Mouse (Mus musculus) layer of hippocampus, adult 2 months (tissue): ENCODE results near the gene Kat7. TPM values are rescaled to one million over a fixed set of nuclear protein-coding genes. Genes with fewer than 3 reads are reported as not detected.

ENCODE experiments used
- DNase-seq, 2 experiments: peaks; one replicate each; pipeline ENCODE4 v3.0.0; 2022; ENCODE audit warnings: low spot score in 2 of 2
- H3K27ac ChIP-seq: fragments of 200-600 bp; 2 replicates; pipeline ENCODE4 v1.8.1; 2022
- H3K4me3 ChIP-seq: fragments of 200-600 bp; 2 replicates; pipeline ENCODE4 v1.8.1; 2022; ENCODE audit warnings: mild to moderate bottlenecking
- CTCF ChIP-seq: fragments of 200-600 bp; conservative IDR thresholded peaks from 2 replicates; pipeline ENCODE4 v1.8.1; 2022; ENCODE audit warnings: antibody characterized with exemption, mild to moderate bottlenecking, moderate library complexity
- total RNA-seq, 2 experiments: library from RNA; stranded (reverse); gene quantifications; 2 replicates each; pipeline ENCODE4 v1.2.3; 2021

Kat7 gene
- total RNA-seq, 2 experiments from 2014 or later, result 83.3 to 85.7 TPM

DNA sequence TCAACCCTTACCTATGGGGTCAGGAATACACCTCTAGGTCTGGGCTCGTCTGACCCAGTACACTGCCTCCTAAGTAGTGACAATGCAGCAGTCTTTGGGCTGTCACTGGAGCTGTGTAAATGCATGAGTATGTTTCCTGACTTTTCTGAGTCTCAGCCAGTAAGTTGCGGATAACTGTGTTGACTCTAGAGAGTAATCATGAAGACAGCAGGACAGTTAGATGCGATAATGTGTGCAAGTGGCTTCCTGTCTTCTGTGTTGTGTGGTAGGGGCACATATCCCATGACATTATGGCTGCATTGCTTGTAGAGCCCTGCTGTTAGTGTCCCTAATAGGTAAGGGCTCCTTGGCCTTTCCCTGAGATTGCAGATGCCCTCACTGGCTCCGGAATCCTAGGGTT lies 15.8 kb upstream of the Kat7 start:
- no peak overlapping the region for H3K27ac ChIP-seq
- no peak for DNase-seq
- TF ChIP-seq CTCF, result no peak
- no peak overlapping the region for H3K4me3 ChIP-seq

DNA sequence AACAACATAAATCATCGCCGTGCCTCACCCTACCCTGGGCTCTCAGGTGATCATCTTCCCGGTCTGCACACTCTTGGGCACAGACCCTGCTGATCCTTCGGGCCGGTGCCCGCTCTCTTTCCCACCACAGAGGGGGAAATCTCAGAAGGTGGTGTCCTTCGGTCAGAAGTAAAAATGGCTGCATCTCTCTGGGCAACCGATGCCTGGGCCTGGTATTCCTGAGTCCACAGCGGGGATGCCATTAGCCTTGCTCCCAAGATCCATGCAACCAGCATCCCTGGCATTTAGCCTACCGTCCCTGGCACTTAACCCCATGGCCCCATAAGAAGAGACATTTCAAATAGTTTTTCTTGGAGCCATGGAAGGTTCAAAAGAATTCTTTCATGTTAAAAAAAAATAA lies 14.1 kb upstream of the Kat7 start:
- Histone ChIP-seq H3K27ac (no peak overlapping the region), H3K4me3 (no peak overlapping the region)
- TF ChIP-seq CTCF, result no peak

DNA sequence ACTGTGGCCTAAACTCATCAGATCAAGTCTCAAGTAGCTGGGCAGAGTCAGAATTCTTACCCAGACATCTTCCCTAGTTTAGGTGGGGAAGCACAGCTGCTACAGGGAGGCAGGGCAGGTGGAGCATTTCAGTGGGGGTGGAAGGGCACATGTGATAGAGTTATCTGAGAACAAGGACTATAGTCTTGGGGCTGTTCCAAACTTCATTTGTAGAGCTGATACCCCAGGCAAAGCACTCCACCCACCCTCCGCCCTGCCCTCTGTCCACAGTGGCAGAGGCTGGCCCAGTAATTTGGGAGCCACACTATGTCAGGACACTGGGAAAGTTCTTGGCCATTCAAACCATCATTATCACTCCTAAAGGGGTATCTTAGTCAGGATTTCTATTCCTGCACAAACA lies 10.0 kb upstream of the Kat7 start:
- no peak for TF ChIP-seq CTCF
- no peak for DNase-seq
- H3K4me3 ChIP-seq, result no peak overlapping the region
- no peak overlapping the region; the same call in 1 of the 2 replicates for H3K27ac ChIP-seq

More for the DNA sequence above, 14.1 kb upstream of the Kat7 start:
- DNase-seq, result no peak

DNA sequence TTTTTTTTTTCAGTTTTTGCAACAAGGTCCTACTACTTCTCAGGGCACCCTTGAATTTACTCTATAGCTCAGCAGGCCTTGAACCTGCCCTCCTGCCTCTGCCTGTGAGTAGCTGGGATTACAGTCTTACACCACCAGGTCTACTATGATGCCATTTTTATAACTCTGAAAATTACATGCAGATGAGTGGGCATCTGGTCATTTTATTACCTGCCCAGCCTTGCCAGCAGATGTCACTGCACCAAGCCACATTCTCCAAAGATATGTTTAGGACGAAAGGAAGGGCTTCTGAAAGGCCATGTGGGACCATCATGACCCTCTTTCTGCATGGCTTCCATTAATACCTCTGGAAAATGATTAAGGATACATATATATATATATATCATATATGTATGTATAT lies 9.5 kb upstream of the Kat7 start:
- DNase-seq, result no peak
- Histone ChIP-seq H3K27ac (no peak overlapping the region), H3K4me3 (no peak overlapping the region)
- TF ChIP-seq CTCF, result peak; percentile 54

DNA sequence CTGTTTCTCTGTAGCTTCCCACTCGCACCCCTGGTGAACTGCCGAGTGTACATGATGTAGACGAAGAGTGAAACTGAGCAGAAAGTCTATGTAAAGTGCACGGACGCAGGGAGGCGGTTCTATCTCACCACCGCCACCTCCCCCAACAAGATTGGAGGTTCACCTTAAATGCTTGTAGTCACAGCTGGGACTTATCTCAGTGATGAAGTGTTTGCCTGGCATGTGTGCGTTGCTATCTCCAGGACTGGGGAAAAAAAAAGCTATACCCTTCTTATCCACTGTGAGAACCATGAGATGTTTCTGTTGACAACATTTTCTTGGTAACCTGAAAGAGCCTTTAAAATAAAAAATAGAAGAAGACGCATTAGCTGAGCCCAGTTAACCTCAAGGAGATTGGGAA lies 8.1 kb upstream of the Kat7 start:
- no peak for TF ChIP-seq CTCF
- H3K27ac ChIP-seq, result no peak overlapping the region
- no peak overlapping the region for H3K4me3 ChIP-seq
- no peak for DNase-seq

DNA sequence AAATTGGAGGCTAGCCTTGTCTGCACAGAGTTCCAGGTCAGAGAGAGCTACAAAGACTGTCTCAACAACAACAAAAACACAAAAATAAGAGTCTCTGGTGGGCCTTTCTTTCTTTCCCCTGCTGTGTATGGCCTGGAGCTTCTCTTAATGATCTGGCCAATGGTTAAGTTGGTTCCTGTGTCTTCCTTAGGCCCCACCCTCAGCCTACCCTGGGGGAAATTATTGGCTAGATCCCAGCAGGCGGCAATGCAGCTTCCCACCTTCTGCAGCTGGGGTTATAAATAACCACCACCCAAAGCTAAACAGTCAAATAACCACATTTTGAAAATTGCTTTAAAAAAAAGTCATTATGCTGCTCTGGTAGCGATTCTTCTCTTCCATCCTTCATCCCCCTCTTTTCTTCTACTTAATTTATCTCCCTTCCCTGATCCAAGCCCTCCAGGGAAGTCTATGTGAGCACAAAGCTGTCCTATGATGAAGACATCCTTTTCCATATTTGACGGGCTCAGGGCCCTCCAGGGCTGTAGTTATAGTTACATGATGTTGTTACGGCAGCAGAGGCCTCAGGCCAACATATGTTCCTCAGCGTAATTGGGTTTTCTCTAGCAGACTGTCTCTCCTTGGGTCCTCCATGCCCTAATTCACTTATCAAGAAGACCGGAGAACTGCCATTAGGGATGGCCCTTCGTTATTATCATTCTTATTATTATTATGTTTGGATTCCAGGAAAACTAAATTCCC lies 5.3 kb upstream of the Kat7 start:
- Histone ChIP-seq H3K4me3 (no peak overlapping the region), H3K27ac (no peak overlapping the region)
- no peak for DNase-seq
- TF ChIP-seq CTCF, result no peak

DNA sequence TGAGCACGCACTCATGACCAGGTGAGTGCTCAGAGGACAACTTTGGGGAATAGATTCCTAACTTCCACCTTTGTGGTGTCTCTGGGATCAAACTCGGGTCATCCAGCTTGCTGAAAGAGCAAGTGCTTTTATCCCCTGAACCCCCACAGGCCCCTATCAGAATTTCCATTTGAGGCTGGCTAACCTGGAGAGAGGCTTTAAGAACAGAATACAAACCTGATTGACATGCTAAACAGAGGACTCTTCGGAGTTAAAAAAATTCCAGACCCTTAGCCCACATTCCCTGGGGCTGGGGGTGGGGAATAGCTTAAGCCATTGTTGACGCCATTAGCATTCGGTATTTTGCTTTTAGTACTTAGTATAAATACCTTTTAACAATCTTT lies 1.4 kb upstream of the Kat7 start:
- Histone ChIP-seq H3K27ac (peak overlapping the region; percentile 99; the same call in 1 of the 2 replicates), H3K4me3 (peak overlapping the region; percentile 100; the same call in 1 of the 2 replicates)
- no peak for DNase-seq
- TF ChIP-seq CTCF, result no peak

DNA sequence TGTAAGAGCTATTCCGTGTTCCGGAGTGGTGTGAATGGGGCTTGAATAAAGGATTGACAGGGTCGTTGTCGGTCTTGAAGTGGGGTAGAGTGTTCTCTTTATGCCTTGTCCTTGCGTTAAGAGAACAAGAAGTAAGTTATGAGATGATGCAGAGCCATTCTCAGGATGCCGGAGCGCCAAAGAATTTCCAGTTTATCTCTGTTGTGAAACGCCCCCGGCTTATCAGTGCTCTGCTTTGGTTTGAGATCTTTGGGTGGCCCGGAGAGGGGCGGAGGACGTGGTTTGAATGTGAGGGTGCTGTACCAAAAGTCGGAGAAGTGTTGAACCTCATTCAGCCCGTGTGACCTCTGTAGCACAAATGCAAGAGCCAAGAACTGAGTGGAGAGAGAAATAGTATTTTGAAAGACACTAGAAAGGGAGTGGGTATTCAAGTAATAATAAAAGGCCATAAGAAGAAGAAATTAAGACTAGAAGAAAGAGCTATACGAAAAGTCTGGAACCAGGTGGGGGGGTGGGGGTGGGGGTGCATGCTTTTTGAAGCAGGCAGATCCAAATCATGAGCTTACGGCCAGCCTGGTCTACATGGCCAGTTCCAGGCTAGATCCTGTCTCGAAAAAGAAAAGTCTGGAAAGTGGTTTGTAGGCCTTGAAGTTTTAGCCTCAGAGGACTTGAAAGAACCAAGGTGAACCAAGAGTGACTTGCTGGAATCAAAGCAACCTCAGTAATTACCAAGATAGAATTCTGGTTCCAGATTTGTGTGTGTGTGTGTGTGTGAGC lies 790 bp upstream of the Kat7 start:
- peak; percentile 27 to 31 for DNase-seq
- no peak for TF ChIP-seq CTCF
- peak overlapping the region; percentile 100 for H3K4me3 ChIP-seq
- H3K27ac ChIP-seq, result peak overlapping the region; percentile 99

DNA sequence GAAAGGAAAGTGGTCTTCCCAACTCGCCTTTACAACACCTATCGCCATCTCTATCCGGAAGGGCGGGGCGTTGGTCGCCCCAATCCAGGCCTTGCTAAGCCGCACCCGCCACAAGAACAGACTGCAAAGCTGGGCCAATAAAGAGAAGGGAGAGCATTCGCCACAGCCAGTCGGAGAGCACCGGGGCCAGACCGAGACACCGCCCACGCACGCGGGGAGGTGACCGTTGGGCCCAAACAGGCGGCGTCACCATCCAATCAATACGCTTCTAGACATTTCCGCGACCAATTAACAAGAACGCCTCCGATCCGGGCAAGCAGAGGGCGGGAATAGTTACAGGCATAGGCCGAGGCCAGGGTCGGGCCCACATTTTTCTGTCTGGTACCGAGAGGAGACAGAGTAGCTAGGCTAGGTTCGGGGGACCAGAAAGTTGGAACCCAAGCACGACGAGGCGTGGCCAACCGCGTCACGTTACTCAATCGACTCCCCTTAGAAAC lies 488 bp downstream of the Kat7 start:
- Histone ChIP-seq H3K4me3 (peak overlapping the region; percentile 100), H3K27ac (peak overlapping the region; percentile 99)
- DNase-seq, result peak; percentile 96 to 98
- TF ChIP-seq CTCF, result no peak; the same call in none of the 2 replicates

DNA sequence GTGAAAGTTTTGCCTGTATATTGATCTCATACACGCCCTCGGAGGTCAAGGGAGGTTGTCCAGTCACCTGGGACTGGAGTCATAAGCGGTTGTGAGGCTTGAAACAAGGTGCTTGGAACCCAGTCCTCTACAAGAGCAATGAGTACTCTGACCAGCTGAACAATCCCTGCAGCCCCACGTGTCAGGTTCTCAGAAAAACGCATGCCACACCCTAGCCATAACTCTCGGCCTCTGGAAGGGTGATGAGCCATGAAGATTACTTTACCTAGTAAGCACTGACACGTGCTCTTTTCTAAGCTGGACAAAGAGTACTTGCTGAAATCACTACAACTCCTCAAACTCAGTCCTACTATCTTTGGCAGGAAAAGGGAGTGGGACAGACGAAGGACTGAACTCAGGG lies 2.5 kb downstream of the Kat7 start:
- H3K4me3 ChIP-seq, result no peak overlapping the region
- H3K27ac ChIP-seq, result no peak overlapping the region
- no peak for TF ChIP-seq CTCF
- DNase-seq, result no peak

DNA sequence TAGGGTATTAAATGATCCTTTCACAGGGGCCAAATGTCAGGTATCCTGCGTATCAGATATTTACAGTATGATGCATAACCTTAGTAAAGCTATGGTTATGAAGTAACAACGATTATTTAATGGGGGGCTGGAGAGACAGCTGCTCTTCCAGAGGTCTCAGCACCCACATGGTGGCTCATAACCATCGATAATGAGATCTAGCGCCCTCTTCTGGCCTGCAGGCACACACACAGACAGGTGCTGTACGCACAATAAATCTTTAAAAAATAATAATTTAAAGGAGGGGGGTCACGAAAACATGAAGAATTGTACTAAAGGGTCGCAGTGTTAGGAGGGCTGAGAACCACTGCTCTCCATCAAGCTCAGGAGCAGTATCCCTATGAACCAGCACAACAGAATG lies 4.4 kb downstream of the Kat7 start:
- TF ChIP-seq CTCF, result peak; percentile 62
- Histone ChIP-seq H3K4me3 (no peak overlapping the region), H3K27ac (no peak overlapping the region)
- DNase-seq, result no peak

DNA sequence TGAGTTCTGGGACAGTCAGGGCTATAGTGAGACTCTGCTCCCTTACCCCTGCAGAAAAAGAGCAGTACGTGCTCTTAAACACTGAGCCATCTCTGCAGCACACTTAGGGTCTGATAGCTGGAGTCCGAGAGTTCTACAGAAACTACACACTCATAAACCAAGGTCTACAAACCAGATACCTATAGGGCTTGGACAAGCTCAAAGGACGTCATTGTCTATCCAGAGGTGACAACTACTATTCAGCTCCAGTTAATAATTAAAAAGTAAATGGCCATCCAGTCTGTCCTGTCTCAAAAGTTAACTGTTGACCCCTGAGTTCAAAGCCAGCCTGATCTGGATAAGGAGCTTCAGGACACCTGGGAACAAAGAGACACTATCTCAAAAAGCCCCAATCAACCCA lies 8.3 kb downstream of the Kat7 start:
- Histone ChIP-seq H3K27ac (no peak overlapping the region), H3K4me3 (no peak overlapping the region)
- no peak for DNase-seq
- no peak for TF ChIP-seq CTCF

DNA sequence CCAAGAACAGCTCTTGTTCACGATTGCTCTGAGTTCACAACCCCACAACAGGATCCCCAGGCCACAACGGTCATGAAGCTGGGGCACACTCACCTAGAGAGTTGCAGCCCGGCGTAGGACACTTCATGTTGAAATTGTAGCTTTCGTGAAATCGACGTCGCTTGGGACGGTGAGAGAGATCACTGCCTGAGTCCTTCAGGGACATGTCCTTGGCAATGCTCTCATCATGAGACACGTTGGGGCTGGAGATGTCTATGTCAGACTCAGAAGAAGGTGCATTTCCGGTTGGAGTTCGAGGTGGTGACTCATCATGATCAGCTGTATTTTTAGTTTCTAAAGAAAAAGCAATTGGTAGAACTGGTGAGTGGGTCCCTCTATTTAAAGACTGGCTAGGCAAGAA lies 10.2 kb downstream of the Kat7 start:
- Histone ChIP-seq H3K27ac (no peak overlapping the region), H3K4me3 (no peak overlapping the region)
- no peak for DNase-seq
- TF ChIP-seq CTCF, result no peak
